Mouse (Mus musculus) cerebellum, postnatal 14 days (tissue): ENCODE results near the gene Gm9999.
"Not testable (repeated sequence)": the region's sequence is repeated elsewhere in the genome, so short reads cannot be mapped to it uniquely, and the experiment has no call there.

Source experiments
- DNase-seq, 2 experiments: peaks; one replicate each; pipeline ENCODE4 v3.0.0; 2021; ENCODE audit warnings: mixed read lengths in 2 of 2

Gm9999 gene

GRCm38 (mm10) chr7:47000644-47000983, 17.2 kb downstream of the Gm9999 start:
- no peak for DNase-seq

DNA sequence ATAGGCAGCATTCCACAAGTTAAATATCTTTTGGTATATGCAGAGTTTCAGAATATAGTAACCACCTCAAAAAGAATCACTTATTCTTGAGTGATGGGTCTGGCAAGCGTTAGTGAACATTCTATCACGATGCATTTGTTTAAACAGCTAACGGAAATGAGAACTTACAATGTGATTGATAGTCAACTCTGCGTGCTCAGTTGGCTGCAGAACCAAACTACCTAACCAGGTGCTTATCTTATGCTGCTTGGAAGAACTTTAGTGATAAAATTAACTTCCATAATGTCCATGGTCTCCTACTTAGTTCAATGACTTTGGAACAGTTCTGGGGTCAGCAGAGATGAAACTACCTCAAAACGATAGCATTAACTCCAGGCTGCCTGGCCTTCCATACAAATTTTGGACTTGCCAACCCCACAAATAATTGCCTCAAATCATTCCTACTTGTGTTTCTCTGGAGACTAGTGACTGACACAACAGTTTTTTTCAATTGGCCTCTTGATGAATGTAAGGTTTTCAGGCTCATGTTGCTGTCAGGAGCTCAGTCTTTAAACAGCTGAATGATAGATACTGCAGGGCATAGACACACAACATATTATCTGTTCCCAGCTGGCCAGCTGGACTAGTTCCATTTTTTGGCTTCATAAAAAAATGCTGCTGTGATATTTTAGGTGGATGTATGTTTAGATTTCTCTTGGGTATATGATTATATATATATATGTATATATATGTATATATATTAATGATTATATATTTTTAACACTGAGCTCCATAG, 17.9 kb downstream of the Gm9999 start:
- no peak for DNase-seq

- no peak for DNase-seq
These were observed 18.5 kb downstream of the Gm9999 start for GRCm38 (mm10) chr7:47001900-47002275.

- DNase-seq: no peak
These were observed 20.2 kb downstream of the Gm9999 start for GRCm38 (mm10) chr7:47003411-47004115.

DNA sequence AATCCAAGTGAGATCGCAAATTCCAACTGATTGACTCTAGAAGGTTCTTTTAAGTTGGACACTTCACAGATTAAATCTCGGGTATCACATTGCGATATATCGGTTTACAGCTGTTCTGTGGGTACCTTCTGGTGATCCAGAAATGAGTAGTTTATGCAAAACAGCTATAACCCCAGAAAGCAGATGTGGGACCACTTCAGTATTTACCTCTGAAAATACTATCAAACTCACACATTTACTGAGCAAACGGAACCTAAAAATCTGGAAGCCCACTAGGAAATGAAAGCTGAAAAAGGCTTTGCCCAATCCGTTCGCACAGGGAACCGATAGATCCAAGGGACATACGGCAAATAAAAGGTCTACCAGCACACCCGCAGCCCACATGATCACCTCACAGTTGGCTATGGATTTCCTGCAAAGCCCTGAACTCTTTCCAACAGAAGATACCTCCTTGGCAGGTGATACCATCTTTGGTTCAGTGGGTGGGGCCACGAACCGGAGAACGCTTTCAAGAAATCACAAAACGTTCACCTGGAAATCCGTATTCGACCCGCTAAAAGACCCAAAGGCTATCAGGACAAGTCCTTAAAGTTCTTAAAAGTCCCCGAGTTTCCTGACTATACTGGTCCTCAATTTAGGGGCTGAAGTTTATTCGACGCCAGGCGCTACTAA, 23.9 kb downstream of the Gm9999 start:
- DNase-seq: peak; percentile 31 to 37

GRCm38 (mm10) chr7:47007818-47008167, 24.4 kb downstream of the Gm9999 start:
- DNase-seq: no peak

GRCm38 (mm10) chr7:47008168-47008993, 25.0 kb downstream of the Gm9999 start, which contains the start of gene Spty2d1:
TSS of gene Spty2d1 (minus strand) at chr7:47008411.
- peak; percentile 100 for DNase-seq

- no peak for DNase-seq
These were observed 29.9 kb downstream of the Gm9999 start for GRCm38 (mm10) chr7:47013131-47013767.

DNA sequence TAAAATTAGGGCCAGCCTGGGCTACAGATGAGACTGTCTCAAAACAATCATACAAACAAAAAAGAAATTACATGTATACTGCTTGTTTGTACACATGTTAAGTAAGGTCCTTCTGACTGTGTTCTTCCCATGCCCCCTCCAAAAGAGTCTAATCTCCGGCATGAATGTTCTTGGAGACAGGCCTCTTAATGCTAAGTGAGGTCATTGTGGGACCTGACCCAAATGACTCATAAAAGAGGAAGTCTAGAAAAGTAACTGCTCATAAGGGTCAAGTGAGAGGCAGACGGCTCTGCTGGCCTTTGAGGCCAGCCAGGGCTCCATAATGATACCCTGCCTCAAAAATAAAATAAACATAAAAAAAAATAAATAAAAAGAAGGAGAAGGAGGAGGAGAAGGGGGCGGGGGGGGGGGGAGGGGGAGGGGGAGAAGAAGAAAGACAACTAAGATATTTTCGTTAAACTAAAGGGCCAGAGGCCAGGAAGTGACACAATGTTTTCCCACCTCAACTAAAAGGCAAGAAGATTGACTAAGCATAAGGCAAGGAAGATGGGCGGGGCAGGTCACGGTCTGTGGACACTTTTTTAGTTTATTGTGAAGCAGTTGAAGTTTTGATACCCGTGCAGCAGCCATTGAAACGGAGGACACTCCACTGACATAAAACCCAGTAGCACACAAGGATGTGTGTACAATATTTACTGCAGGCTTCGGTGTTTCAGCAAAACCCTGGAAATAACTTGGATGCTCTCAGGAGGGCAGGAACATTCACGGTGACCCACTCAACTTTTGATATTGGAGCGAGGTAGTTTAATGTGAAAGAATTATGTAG, 31.4 kb downstream of the Gm9999 start:
- no peak for DNase-seq

GRCm38 (mm10) chr7:47015390-47016065, 32.1 kb downstream of the Gm9999 start:
- DNase-seq: peak; percentile 82 to 83

GRCm38 (mm10) chr7:47016602-47017001, 33.2 kb downstream of the Gm9999 start:
- DNase-seq: no peak

DNA sequence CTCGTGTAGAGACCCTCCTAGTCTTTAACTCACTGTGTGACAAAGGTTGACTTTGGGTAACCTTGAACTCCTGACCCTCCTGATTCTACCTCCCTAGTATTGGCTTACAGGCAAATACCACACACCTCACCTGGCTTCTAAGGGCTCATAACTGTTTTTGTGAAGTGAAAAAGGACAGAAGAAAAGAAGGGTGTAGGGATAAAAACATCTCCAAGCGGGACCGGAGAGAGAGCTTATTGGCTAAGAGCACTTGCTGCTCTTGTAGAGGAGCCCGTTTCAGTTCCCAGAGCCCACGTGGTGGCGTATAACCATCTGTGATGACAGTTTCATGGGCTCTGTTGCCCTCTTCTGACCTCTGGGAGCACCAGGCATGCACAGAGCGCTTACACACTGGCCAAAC, 33.8 kb downstream of the Gm9999 start:
- no peak for DNase-seq

DNA sequence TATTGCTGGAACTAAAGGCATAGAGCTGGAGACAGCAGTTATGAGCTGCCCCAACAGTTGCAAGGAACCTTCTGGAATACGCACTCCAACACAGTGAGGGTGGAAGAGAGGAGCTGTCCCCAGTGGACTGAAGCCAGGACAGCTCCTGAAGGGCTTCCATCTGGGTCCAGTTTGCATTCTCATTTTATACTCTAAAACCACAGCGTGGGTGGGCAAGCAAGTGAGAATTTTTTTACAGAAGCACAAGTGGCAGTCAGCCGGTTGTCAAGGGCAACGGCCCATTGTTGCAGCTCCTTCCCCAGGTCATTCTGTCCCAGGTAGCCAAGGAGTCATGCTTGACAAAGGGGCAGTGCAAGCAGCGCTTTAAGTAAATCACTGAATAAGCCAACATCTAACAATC, 36.3 kb downstream of the Gm9999 start:
- DNase-seq: peak; percentile 24 to 43

DNA sequence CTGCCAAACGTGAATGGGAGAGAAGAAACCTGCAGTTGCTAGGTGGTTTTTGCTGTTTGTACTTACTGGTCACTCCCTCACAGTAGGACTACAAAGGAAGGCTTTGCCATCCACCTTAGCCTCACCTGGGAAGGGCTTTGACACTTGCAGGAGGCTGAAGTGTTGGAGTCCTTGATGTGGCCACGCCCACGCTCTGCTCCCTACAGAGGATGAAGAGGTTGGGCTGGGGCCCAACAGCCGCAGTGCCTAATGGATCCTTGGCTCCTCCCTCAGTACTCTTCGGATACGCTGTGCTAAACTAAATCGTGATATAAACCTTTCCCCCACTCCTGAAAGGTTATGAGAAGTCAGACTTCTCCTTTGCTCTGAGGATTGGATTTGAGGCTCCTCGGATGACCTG, 37.6 kb downstream of the Gm9999 start:
- DNase-seq: no peak

GRCm38 (mm10) chr7:47022482-47022881, 39.1 kb downstream of the Gm9999 start:
- DNase-seq: no peak

GRCm38 (mm10) chr7:47023530-47023929, 40.1 kb downstream of the Gm9999 start:
- peak; percentile 91 to 95 for DNase-seq

DNA sequence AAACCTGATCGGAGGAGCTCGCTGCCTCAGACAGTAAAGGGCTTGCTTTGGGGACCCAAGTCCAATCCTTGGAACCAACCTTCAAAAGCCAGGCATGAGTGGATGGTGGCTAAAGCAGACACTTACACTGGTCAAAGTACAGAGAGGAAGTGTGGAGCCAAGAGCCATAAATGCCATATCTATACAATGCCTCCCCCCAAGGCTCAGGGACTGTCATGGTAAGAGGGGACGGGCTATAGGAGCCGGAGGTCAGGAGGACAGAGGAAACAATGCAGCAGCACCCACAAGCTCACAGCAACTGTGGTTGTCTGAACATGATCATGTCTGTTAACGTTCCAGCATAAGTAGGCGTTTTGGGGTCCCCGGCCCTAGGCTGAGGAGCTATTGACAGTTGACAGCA, 41.1 kb downstream of the Gm9999 start:
- DNase-seq: no peak

GRCm38 (mm10) chr7:47025429-47025828, 42.0 kb downstream of the Gm9999 start:
- no peak for DNase-seq

GRCm38 (mm10) chr7:47026899-47027298, 43.5 kb downstream of the Gm9999 start:
- not testable (repeated sequence) for DNase-seq

GRCm38 (mm10) chr7:47027520-47027919, 44.1 kb downstream of the Gm9999 start:
- no peak for DNase-seq
